Mouse (Mus musculus) midbrain, embryonic 16.5 days (tissue): ENCODE data around the gene Adipoq. TPM values are rescaled to one million over a fixed set of nuclear protein-coding genes. Genes with fewer than 3 reads are reported as not detected.
"Not testable (repeated sequence)": the region's sequence is repeated elsewhere in the genome, so short reads cannot be mapped to it uniquely, and the experiment has no call there.

Source experiments
- ATAC-seq: fragments of 200-750 bp; cut with Nextera tagmentation; 2 replicates; pipeline ENCODE4 v1.8.0; 2017; ENCODE audit warnings: moderate TSS enrichment
- H3K27ac ChIP-seq: fragments of 300-500 bp; sonication (generic); 2 replicates; pipeline ENCODE4 v1.5.1; 2014; ENCODE audit warnings: mild to moderate bottlenecking, low read length, mixed read lengths
- H3K27me3 ChIP-seq: fragments of 300-500 bp; sonication (generic); 2 replicates; pipeline ENCODE4 v1.6.1; 2014; ENCODE audit warnings: low read depth, low read length, mixed read lengths; ENCODE audit not compliant: control insufficient read depth, insufficient read depth
- H3K36me3 ChIP-seq: fragments of 300-500 bp; sonication (generic); 2 replicates; pipeline ENCODE4 v1.6.1; 2014; ENCODE audit warnings: mild to moderate bottlenecking, low read length, moderate library complexity, mixed read lengths; ENCODE audit not compliant: control insufficient read depth, insufficient read depth
- H3K4me1 ChIP-seq: fragments of 300-500 bp; sonication (generic); 2 replicates; pipeline ENCODE4 v1.6.1; 2014; ENCODE audit warnings: mild to moderate bottlenecking, low read length, mixed read lengths; ENCODE audit not compliant: control insufficient read depth, insufficient read depth
- H3K4me2 ChIP-seq: fragments of 300-500 bp; sonication (generic); 2 replicates; pipeline ENCODE4 v1.6.1; 2014; ENCODE audit warnings: mild to moderate bottlenecking, low read length, mixed read lengths
- H3K4me3 ChIP-seq: fragments of 300-500 bp; sonication (generic); 2 replicates; pipeline ENCODE4 v1.5.1; 2014; ENCODE audit warnings: low read depth, mild to moderate bottlenecking, low read length, moderate library complexity, mixed read lengths
- H3K9ac ChIP-seq: fragments of 300-500 bp; sonication (generic); 2 replicates; pipeline ENCODE4 v1.6.1; 2014; ENCODE audit warnings: low read depth, low read length, mixed read lengths
- H3K9me3 ChIP-seq: fragments of 300-500 bp; sonication (generic); replicated peaks from 2 replicates; pipeline ENCODE4 v1.6.1; 2014; ENCODE audit warnings: mild to moderate bottlenecking, low read length, mixed read lengths; ENCODE audit not compliant: control insufficient read depth, poor library complexity, severe bottlenecking
- WGBS: fragments of 180-500 bp; shearing (Covaris S2); extraction: QIAGEN DNeasy Blood & Tissue Kit; methylation state at CpG from one replicate; pipeline ENCODE4 v1.1.7; 2014; 5-methylcytosine and 5-hydroxymethylcytosine counted together
- polyA plus RNA-seq: library from polyadenylated mRNA; unstranded; fragments of >200 nt; fragmentation: Nextera tagmentation; extraction: Ambion mirVana; gene quantifications from 2 replicates; pipeline ENCODE4 v1.2.1, GENCODE M21; 2015

The Adipoq gene
- polyA plus RNA-seq: not detected in 2 replicates

DNA sequence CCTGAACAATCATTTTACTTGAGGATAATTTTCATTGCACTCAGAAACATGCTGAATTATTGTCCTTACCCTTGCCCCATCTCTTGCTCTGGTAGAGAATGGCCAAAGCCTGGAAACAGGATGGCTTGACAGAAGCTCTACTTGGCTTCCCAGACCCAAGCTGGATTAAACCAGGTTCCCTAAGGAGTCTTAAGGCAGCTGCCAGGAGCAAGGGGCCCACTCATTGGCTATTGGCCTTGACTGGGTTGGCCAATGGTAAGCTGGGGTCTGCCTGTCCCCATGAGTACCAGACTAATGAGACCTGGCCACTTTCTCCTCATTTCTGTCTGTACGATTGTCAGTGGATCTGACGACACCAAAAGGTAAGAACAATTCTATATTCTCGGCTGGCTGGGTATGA lies at the start of gene Adipoq:
Adipoq (plus strand) TSS at position 257 of the 400 bp plus-strand sequence.
- H3K4me1 ChIP-seq: no peaks in the 10 kb centered on the region
- H3K9ac ChIP-seq: no peak within 1 kb of the TSS
- H3K4me3 ChIP-seq: no peak within 1 kb of the TSS
- 89% methylated on average over 3 of the region's 3 CpGs for WGBS
- no peaks in the 10 kb centered on the region for H3K27me3 ChIP-seq
- H3K27ac ChIP-seq: no peak within 1 kb of the TSS
- no peak within 1 kb of the TSS for H3K4me2 ChIP-seq
- no peaks in the 10 kb centered on the region for H3K9me3 ChIP-seq
- H3K36me3 ChIP-seq: no peaks in the 10 kb centered on the region
- no peak for ATAC-seq

DNA sequence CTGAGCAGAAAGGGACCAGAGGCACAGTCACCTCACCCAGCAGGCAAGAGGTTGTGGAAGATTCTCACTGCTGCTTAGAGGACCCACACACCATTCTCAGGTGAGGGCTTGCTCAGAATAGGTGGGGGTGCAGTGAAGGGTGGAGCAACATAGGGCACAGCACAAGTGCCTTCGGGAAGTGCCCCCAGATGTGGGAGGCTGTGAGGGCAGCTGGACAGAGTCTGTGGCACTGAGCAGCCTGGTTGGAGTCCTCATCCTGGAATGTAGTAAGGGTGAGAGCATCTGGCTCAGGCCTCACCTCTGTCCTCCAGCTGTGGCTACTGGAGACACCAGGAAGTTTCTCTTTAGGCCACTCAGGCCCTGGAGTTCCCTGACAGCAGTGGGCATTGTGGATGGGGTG lies 49.5 kb upstream of the Adipoq start:
- not testable (repeated sequence) for H3K4me3 ChIP-seq, H3K27ac ChIP-seq, H3K9ac ChIP-seq, H3K27me3 ChIP-seq, H3K4me1 ChIP-seq, H3K9me3 ChIP-seq, H3K36me3 ChIP-seq, ATAC-seq, H3K4me2 ChIP-seq
- 93% methylated on average over 1 of the region's 1 CpGs for WGBS

DNA sequence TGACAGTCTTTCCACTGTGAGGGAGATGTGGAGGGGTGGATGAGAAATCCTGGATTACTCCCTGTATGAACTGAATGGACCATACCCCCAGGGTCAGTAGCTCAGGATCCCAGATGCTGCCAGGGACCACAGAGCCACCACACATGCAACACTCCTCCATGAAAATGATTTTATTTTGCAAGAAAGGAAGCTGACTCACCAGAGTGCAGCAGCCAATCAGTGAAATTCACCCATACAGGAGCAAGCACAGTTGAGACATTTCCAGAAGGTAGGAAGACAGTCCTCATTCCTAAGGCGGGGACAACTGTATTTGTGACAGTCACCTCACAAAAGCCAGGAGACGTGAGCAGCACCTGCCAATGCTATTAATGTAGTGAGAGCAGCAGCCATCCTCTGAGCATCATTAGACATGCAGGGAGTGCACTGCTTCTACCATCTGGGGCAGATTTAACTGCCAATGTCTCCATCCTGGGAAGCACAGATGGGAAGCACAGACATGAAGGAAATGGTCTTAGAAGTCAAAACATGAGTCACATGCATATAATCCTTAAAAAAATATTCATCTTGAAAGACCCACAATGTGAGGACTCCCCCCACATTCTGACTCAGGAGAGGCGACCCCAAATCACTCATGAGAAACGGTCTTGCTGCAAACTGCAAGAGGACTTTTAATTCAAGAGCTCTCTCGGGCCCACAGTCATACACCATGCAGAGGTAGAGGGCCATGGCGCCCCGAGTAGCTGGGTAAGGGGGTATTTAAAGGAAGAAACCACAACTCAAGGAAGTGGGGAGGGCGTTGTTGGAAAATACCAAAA lies 48.8 kb upstream of the Adipoq start:
- H3K4me1 ChIP-seq, H3K9me3 ChIP-seq, H3K4me2 ChIP-seq, ATAC-seq, H3K27me3 ChIP-seq, H3K4me3 ChIP-seq, H3K36me3 ChIP-seq, H3K9ac ChIP-seq, H3K27ac ChIP-seq: not testable (repeated sequence)
- WGBS: 85% methylated on average over 8 of the region's 8 CpGs

DNA sequence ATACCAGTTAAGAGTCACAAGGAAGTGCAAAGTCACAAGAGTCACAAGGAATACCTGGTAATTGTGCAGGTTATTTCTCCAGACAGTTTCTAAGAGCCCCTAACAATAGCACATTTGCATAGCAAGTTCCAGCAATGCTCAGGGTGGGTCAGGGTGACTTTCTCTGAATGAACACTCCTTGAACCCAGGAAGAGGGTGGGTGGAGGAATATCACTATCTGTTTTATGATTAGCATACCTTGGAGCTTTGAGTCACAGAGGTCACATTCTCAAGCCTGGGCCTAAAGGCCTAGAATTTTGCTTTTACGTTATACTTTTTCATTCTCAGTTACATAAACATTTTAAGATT lies 48.3 kb upstream of the Adipoq start:
- not testable (repeated sequence) for H3K4me1 ChIP-seq, H3K36me3 ChIP-seq, H3K27ac ChIP-seq, H3K9me3 ChIP-seq, H3K4me2 ChIP-seq, H3K27me3 ChIP-seq, H3K9ac ChIP-seq, H3K4me3 ChIP-seq, ATAC-seq
- 97% methylated on average over 1 of the region's 1 CpGs for WGBS

DNA sequence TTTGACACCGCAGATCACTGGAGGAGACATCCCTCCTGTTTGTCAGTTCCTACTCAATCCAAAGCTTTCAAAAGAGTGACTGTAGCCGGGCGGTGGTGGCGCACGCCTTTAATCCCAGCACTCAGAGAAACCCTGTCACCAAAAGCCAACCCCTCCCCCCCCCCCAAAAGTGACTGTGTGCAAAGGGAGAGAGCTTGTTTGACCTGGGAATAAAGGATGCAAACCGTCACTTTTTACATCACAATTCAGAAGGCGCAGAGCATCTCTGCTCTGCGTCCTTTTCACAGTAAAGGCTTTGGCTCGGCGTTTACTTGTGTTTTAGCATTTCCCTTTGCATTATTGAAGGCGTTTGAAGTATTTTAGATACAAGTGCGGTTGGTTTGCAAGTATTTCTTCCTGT lies 46.7 kb upstream of the Adipoq start:
- peaks cover 4% of the 10 kb centered on the region for H3K4me1 ChIP-seq
- WGBS: 2% methylated on average over 12 of the region's 12 CpGs
- peak overlapping the region; percentile 50; the same call in 1 of the 2 replicates for H3K9ac ChIP-seq
- no peak overlapping the region for H3K27ac ChIP-seq
- ATAC-seq: no peak
- peaks cover 6% of the 10 kb centered on the region; the same call in 1 of the 2 replicates for H3K27me3 ChIP-seq
- H3K4me2 ChIP-seq: peak overlapping the region; percentile 61
- no peaks in the 10 kb centered on the region for H3K36me3 ChIP-seq
- no peaks in the 10 kb centered on the region for H3K9me3 ChIP-seq
- peak overlapping the region; percentile 28 for H3K4me3 ChIP-seq

DNA sequence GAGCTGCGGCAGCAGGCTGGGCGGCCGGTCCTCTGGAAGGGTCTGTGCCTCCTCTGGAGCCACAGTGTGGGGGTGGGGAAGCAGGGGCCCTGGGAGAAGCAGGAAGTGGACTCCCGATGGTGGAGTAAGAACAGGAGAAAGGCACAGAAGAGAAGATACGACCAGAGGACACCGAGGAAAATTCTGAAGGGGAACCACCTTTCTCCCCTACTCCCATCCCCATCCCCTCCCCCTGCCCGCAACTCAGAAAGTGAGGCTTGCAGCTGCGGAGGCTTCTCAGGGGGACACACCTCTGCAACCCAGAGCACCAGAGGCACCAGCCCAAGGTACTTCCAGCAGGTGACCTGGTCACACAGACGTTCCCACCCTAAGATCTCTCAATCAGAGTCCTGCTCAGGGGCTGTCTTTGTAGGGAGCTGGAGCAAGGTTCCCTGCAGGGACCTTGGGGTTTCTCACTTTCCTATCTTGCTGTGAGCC lies 46.2 kb upstream of the Adipoq start:
- Histone ChIP-seq H3K4me1 (peaks cover 4% of the 10 kb centered on the region), H3K27me3 (peaks cover 6% of the 10 kb centered on the region; the same call in 1 of the 2 replicates)
- ATAC-seq: no peak; the same call in 1 of the 2 replicates

DNA sequence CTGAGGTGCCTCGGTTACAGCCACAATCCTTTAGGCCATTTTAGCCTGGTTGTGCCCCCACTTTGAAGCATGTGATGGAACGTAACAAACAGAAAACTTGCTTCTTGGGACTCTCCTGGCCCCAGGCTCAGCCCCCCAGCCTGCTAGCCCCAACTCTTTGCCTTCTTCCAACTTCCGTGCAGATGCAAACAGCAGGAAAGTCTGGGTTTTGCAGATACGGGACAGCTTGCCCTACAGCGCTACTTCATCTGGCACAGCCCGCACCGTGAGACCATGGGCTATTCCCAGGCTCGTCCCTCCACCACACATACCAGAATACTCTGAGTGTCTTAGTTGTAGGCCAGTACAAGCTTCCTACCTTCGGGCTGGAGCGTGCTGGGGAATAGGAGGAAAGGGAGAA lies 45.7 kb upstream of the Adipoq start:
- no peak for ATAC-seq
- no peak overlapping the region for H3K4me3 ChIP-seq
- WGBS: 12% methylated on average over 10 of the region's 10 CpGs

More for the DNA sequence above, 46.2 kb upstream of the Adipoq start:
- peak overlapping the region; percentile 28 for H3K4me3 ChIP-seq
- H3K27ac ChIP-seq: no peak overlapping the region
- H3K4me2 ChIP-seq: peak overlapping the region; percentile 61
- no peaks in the 10 kb centered on the region for H3K9me3 ChIP-seq
- H3K9ac ChIP-seq: peak overlapping the region; percentile 50
- 3% methylated on average over 9 of the region's 9 CpGs for WGBS
- H3K36me3 ChIP-seq: no peaks in the 10 kb centered on the region

DNA sequence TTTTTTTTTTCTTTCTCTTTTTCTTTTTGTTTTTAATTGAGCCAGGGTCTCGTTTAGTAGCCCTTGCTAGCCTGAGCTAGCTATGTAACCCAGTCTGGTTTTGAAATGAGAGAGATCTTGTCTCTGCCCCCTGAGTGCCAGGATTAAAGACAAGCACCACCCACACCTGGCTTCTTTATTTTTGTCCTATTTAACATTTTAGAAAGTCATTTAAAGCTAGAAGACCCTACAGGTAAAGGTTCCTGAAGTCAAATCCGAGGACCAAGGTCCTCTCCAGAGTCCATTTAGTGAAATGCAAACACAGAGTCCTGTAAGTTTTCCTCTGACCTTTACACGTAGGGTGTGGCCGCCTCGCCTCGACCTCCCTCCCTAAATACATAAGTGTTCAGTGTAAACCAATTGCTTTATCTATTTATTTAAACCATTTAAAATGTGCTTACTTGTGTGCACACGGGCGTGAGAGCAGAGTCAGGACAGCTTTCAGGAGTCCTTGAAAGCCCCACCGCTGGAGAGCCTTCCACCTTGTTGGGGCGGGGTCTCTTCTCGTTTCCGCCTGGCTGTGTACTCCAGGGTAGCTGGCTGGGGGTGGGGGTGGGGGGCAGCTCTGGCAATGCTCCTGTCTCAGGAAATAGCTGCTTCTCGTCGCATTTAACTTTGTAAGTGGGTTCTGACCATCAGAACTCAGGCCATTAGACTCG lies 43.8 kb upstream of the Adipoq start:
- Histone ChIP-seq H3K4me1 (peaks cover 4% of the 10 kb centered on the region), H3K4me2 (peak overlapping the region; percentile 29), H3K9ac (peak overlapping the region; percentile 10; the same call in 1 of the 2 replicates), H3K27me3 (peaks cover 6% of the 10 kb centered on the region; the same call in 1 of the 2 replicates), H3K27ac (no peak overlapping the region), H3K36me3 (no peaks in the 10 kb centered on the region), H3K9me3 (no peaks in the 10 kb centered on the region), H3K4me3 (no peak overlapping the region; the same call in 1 of the 2 replicates)
- ATAC-seq: no peak
- WGBS: 15% methylated on average over 15 of the region's 15 CpGs

More for the DNA sequence above, 45.7 kb upstream of the Adipoq start:
- Histone ChIP-seq H3K27me3 (peaks cover 6% of the 10 kb centered on the region; the same call in 1 of the 2 replicates), H3K4me2 (peak overlapping the region; percentile 61), H3K4me1 (peaks cover 4% of the 10 kb centered on the region), H3K27ac (no peak overlapping the region), H3K9me3 (no peaks in the 10 kb centered on the region), H3K9ac (peak overlapping the region; percentile 50; the same call in 1 of the 2 replicates), H3K36me3 (no peaks in the 10 kb centered on the region)
